Mouse (Mus musculus): ENCODE results near the gene Zfp595. TPM values are rescaled to one million over a fixed set of nuclear protein-coding genes. Genes with fewer than 3 reads are reported as not detected.

The Zfp595 gene
- polyA plus RNA-seq (2021; fragmentation: Nextera tagmentation) = 0.54 and 0.89 TPM in 2 replicates
- long read RNA-seq, experiment 1 = 0 reads
- long read RNA-seq, experiment 2, full-length matches to known transcripts = 5 of 6 reads
- long read RNA-seq, experiment 2, partial matches to known transcripts = 0 of 6 reads
- long read RNA-seq, experiment 2, other reads (novel, unspliced or antisense) = 1 of 6 reads

DNA sequence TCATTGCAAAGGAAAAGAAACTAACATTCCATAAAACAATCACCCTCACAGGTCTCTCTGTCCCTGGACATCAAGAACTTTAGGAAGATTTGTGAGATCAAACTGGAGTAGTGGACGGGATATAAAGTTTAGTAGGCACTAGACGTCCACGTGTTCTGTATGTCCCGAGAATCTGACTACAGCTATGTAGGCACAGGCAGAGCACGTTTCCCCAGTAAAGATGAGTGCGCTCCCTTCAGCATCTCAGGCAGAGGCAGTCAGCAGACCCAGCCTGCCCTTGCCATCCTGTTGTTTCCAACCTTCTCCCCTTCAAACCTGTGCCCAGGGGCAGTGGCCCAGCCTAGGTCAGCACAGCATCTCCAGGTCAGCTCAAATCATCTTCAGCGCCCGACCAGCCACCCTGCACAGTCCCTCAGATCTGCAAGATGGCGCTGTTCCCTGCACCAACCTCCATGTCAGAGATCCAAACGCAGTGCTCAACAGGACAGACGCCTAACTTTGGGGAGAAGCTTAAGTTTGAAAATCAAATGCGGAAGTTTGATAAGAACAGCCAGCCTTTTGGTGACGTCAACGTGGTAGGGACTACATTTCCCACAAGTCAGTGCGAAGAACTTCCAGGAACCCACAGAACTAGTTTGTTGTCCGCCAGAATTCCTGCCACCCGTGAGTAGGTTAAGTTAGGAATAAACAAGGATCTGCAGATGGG lies at the start of gene Zfp595:
TSS of gene Zfp595 (minus strand) at position 552 of the 706 bp plus-strand sequence.

DNA sequence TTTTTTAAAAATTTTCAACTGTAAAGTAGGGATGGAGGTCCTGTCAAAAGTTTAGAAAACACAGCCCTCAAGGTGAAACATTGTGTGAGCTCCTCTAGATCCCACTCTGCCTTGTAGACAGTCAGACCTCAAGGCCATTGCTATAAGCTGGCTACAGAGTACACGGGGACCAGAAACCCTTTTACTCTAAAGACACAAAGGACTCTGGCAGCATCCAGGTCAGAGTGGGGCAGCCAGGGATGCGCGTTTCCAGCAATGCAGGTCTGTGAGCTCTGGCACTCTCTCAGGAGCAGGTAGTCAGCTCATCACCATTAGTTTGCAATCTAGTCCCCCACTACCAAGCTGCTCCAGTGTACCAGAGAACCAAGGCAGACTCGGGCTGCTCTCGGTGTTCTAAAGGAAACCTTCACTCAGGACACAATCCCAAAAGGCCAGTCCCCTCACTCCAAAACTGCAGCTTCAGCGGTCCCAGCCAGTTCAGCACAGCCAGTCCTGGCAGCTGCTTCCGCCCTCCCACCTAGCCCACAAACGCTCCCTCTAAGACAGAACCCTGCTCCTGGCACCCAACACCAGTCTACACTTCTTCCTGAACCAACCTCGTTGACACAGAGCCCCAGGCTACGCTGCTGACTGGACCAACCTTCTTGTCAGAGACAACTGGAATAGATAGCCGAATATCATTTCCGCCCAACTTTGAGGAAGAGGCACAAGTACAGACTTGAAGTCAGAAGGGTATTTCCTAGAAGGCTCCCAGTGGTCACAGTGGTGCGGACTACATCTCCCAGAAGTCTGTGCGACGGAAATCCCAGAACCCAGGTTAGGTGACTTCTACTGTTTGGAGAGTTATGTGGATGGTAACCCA lies 42.9 kb upstream of the Zfp595 start, which contains the start of the genes Gm28041 and Zfp456:
TSS of gene Gm28041 (minus strand) at position 684 of the 862 bp plus-strand sequence.
TSS of gene Zfp456 (minus strand) at position 761 of the 862 bp plus-strand sequence.

DNA sequence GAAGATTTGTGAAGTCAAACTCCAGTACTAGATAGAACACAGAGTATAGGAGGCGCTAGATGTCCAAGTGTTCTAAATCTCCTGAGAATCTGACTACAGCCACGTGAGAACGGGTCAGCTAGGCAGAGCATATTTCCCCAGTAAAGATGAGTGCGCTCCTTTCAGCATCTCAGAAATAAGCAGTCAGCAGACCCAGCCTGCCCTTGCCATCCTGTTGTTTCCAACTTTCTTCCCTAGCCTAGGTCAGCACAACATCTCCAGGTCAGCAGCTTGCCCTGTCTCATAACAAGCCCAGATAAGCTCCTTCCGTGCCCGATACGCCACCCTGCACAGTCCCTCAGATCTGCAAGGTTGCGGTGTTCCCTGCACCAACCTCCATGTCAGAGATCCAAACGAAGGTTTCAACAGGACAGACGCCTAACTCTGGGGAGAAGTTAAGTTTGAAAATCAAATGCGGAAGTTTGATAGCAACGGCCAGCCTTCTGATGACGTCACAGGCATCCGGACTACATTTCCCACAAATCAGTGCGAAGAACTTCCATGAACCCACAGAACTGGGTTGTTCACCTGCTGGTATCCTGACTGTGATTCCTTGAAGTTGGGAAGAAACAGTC lies 27.9 kb upstream of the Zfp595 start, which contains the start of the genes Gm28044 and Zfp953:
TSS of gene Gm28044 (minus strand) at position 406 of the 614 bp plus-strand sequence.
TSS of gene Zfp953 (minus strand) at position 475 of the 614 bp plus-strand sequence.

DNA sequence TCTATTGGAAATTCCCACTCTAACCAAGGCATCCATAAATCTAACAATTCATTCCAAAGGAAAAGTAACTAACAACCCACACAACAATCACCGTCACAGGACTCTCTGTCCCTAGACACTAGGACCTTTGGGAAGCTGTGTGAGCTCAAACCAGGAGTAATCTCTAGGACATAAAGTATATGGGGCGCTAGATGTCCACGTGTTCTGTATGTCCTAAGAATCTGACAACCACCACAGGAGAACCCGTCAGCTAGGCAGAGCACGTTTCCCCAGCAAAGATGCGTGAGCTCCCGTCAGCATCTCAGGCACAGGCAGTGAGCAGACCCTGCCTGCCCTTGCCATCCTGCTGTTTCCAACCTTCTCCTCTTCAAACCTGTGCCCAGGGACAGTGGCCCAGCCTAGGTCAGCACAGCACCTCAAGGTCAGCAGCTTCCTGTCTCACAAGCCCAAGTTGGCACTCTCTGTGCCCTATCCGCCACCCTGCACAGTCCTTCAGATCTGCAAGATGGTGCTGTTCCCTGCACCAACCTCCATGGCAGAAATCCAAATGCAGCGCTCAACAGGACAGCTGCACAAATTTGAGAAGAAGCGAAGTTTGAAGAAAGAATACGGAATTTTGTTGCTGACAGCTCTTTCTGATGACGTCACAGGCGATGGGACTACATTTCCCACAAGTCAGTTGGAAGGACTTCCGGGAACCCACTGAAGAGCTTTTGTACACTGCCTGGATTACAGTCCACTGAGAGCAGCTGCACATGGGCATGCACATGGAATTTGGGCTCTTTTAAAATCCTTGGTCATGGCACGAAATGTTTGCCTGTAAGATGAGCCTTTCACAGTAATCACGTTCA lies 26.3 kb downstream of the Zfp595 start, which contains the start of gene Zfp457:
TSS of gene Zfp457 (minus strand) at position 664 of the 851 bp plus-strand sequence.

DNA sequence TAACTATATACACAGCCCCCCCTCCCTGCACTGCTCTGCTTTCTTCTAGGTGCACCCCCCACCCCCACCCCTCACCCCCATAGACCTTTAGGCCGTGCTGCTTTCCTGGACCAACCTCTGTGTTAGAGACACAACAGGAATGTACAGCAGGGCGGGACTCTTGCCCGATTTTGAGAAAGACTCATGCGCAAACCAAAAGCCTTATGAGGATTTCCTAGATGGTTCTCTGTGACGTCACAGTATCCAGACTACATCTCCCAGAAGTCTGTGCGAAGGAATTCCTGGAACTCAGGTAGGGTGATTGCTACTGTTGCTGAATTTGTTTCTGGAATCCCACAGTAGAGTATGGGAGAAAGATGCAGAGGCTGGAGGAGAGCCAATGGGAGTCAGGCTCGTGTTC lies 54.1 kb downstream of the Zfp595 start, which contains the start of gene Zfp458:
TSS of gene Zfp458 (minus strand) at position 153 of the 400 bp plus-strand sequence.

Other genes starting within 250 kb of the Zfp595 start
- gene Zfp708, start 234.6 kb downstream of the Zfp595 start, polyA plus RNA-seq (2021; fragmentation: Nextera tagmentation) = 1.4 and 2.3 TPM in 2 replicates
- 1.3 and 1.8 TPM in 2 replicates for gene Gm28557, start 224.0 kb downstream of the Zfp595 start, polyA plus RNA-seq (2021; fragmentation: Nextera tagmentation)
- 0.09 TPM in 1 of 2 replicates, not detected in the other for gene Rslcan18, start 216.3 kb downstream of the Zfp595 start, polyA plus RNA-seq (2021; fragmentation: Nextera tagmentation)
- gene Zfp759, start 210.9 kb downstream of the Zfp595 start, polyA plus RNA-seq (2021; fragmentation: Nextera tagmentation) = 1.4 and 1.8 TPM in 2 replicates
- gene Rsl1, start 159.4 kb downstream of the Zfp595 start, polyA plus RNA-seq (2021; fragmentation: Nextera tagmentation) = 1.5 and 2.0 TPM in 2 replicates
- gene Zfp455, start 138.1 kb downstream of the Zfp595 start, polyA plus RNA-seq (2021; fragmentation: Nextera tagmentation) = 0.87 and 1.0 TPM in 2 replicates
- gene Zfp458, start 54.1 kb downstream of the Zfp595 start, polyA plus RNA-seq (2021; fragmentation: Nextera tagmentation) = 2.7 TPM in 2 replicates
- gene Zfp457, start 26.1 kb downstream of the Zfp595 start, polyA plus RNA-seq (2021; fragmentation: Nextera tagmentation) = 0.26 and 0.28 TPM in 2 replicates
- 0.56 TPM in 1 of 2 replicates, not detected in the other for gene Gm28044, start 28.0 kb upstream of the Zfp595 start, polyA plus RNA-seq (2021; fragmentation: Nextera tagmentation)
- gene Zfp953, start 28.0 kb upstream of the Zfp595 start, polyA plus RNA-seq (2021; fragmentation: Nextera tagmentation) = 0.18 and 0.21 TPM in 2 replicates
- 0.48 TPM in 1 of 2 replicates, not detected in the other for gene Gm28041, start 43.2 kb upstream of the Zfp595 start, polyA plus RNA-seq (2021; fragmentation: Nextera tagmentation)
- gene Zfp456, start 43.2 kb upstream of the Zfp595 start, polyA plus RNA-seq (2021; fragmentation: Nextera tagmentation) = 0.30 and 0.43 TPM in 2 replicates
- gene Zfp429, start 67.2 kb upstream of the Zfp595 start, polyA plus RNA-seq (2021; fragmentation: Nextera tagmentation) = 1.0 and 2.2 TPM in 2 replicates
- gene Zfp459, start 88.8 kb upstream of the Zfp595 start, polyA plus RNA-seq (2021; fragmentation: Nextera tagmentation) = 0.68 and 1.3 TPM in 2 replicates
- gene Zfp874a, start 119.1 kb upstream of the Zfp595 start, polyA plus RNA-seq (2021; fragmentation: Nextera tagmentation) = 5.8 and 7.5 TPM in 2 replicates
- gene Zfp874b, start 151.7 kb upstream of the Zfp595 start, polyA plus RNA-seq (2021; fragmentation: Nextera tagmentation) = 2.0 and 5.7 TPM in 2 replicates
- 4.1 and 5.1 TPM in 2 replicates for gene Zfp58, start 168.0 kb upstream of the Zfp595 start, polyA plus RNA-seq (2021; fragmentation: Nextera tagmentation)
- not detected in 2 replicates for gene Gm26965, start 193.6 kb upstream of the Zfp595 start, polyA plus RNA-seq (2021; fragmentation: Nextera tagmentation)
- 38.7 and 41.4 TPM in 2 replicates for gene Zfp87, start 193.6 kb upstream of the Zfp595 start, polyA plus RNA-seq (2021; fragmentation: Nextera tagmentation)
- 5.4 and 6.0 TPM in 2 replicates for gene Zfp748, start 221.3 kb upstream of the Zfp595 start, polyA plus RNA-seq (2021; fragmentation: Nextera tagmentation)

Measured in layer of hippocampus, adult 6 months (tissue).